ENCODE assay signal across 10 mouse cellular contexts in the genomic region with DNA sequence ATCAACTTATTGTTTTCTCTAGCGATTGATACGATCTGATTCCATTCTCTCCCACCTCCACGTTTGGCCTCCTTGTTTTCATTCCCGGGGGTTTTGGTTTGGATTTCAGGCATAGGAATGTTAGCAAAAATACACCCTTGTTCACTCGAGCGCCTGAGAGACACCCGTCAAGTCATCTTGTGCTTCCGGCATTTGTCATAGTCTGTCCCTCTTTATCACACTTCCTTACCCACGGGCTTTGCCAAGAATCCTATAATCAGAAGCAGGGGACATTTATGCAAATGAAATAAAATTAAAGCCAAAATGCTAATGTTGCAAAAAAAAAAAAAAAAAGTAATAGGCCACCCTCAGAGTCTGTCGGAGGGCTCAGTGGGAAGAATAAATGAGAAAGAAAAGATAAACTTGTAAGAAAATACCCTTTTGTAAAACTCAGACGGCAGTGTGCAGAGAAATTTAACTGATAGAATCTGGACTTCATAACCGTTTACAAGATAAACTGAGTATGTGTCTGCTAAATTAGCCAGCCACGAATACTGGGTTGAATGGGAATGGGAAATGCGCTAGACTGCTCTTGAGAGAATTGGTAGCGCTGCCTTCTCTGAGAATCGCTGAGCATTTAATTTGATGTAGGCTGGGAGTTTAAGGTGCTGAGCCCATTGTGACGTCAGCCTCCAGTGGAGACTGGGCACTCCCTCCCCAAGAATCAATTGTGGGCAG.
DNase-seq lines count a peak whose midpoint lies in the region; ATAC-seq lines count a peak whose summit lies in the region.
"Had no signal": no experiment of that assay in that cellular context is flagged by ENCODE, and none has a peak within 500 bp of the region (broad histone marks: within the 10 kb centered on the region; RNA-seq: fewer than 3 reads in every experiment).

No protein-coding gene starts in this region.

- peaks cover 69% of the 10 kb centered on the region for H3K4me1 ChIP-seq in kidney, embryonic 16.5 days (ENCODE audit: insufficient read depth, low read length)
- peaks cover 19% of the 10 kb centered on the region for H3K4me1 ChIP-seq in forebrain, embryonic 15.5 days
- H3K4me1 ChIP-seq in heart, embryonic 13.5 days: peaks cover 56% of the 10 kb centered on the region

- H3K4me3 ChIP-seq in kidney, embryonic 16.5 days (ENCODE audit: low read length): no peak overlapping the region
- no peak overlapping the region for H3K4me3 ChIP-seq in forebrain, embryonic 15.5 days
- H3K4me3 ChIP-seq in heart, embryonic 13.5 days: no peak overlapping the region
- H3K4me3 ChIP-seq: limb, embryonic 15.5 days had no signal

- no peak for ATAC-seq in kidney, embryonic 16.5 days (ENCODE audit: low FRiP score, low TSS enrichment)
- ATAC-seq in forebrain, embryonic 15.5 days (replicated peaks): peak; percentile 64
- ATAC-seq in heart, embryonic 13.5 days (ENCODE audit: extremely low read depth, insufficient number of reproducible peaks, low FRiP score, low TSS enrichment): no peak

- WGBS in kidney, embryonic 16.5 days: 42% methylated on average over 17 of the region's 17 CpGs
- 17% methylated on average over 17 of the region's 17 CpGs for WGBS in forebrain, embryonic 15.5 days
- WGBS in heart, embryonic 13.5 days: 57% methylated on average over 17 of the region's 17 CpGs

- H3K4me2 ChIP-seq in kidney, embryonic 16.5 days (replicated peaks; ENCODE audit: low read depth, low read length): no peak overlapping the region
- no peak overlapping the region for H3K4me2 ChIP-seq in forebrain, embryonic 15.5 days (replicated peaks)
- H3K4me2 ChIP-seq in heart, embryonic 13.5 days: no peak overlapping the region
- H3K4me2 ChIP-seq: limb, embryonic 15.5 days had no signal

- no peak overlapping the region for H3K9ac ChIP-seq in kidney, embryonic 16.5 days (replicated peaks; ENCODE audit: low read length)
- no peak overlapping the region for H3K9ac ChIP-seq in forebrain, embryonic 15.5 days (replicated peaks)
- H3K9ac ChIP-seq in heart, embryonic 13.5 days: no peak overlapping the region
- H3K9ac ChIP-seq: limb, embryonic 15.5 days had no signal

- DNase-seq in kidney, adult 11 months: no peak
- peak; percentile 48 for DNase-seq in lung, postnatal 25 days (ENCODE audit: low spot score)
- no peak for DNase-seq in frontal cortex, adult 2 months (ENCODE audit: extremely low spot score in 1 of 2, low spot score in 1 of 2)
- DNase-seq in left cerebral cortex, adult 8-10 months (ENCODE audit: low spot score in 2 of 2): no peak
- DNase-seq: adrenal gland, postnatal 25 days; kidney, adult 9 months had no signal

- H3K9me3 ChIP-seq in kidney, embryonic 16.5 days (ENCODE audit: low read length): no peaks in the 10 kb centered on the region
- H3K9me3 ChIP-seq in forebrain, embryonic 15.5 days: no peaks in the 10 kb centered on the region
- no peaks in the 10 kb centered on the region for H3K9me3 ChIP-seq in heart, embryonic 13.5 days
- H3K9me3 ChIP-seq: limb, embryonic 15.5 days had no signal

- H3K36me3 ChIP-seq in kidney, embryonic 16.5 days (ENCODE audit: insufficient read depth, low read length): no peaks in the 10 kb centered on the region
- H3K36me3 ChIP-seq in forebrain, embryonic 15.5 days: no peaks in the 10 kb centered on the region
- 0 out of 2 replicates have a peak, but pooled peaks cover 5% of the 10 kb centered on the region for H3K36me3 ChIP-seq in heart, embryonic 13.5 days
- H3K36me3 ChIP-seq: limb, embryonic 15.5 days had no signal

- H3K27me3 ChIP-seq in kidney, embryonic 16.5 days (ENCODE audit: insufficient read depth, low read length): no peaks in the 10 kb centered on the region
- H3K27me3 ChIP-seq in forebrain, embryonic 15.5 days: no peaks in the 10 kb centered on the region
- H3K27me3 ChIP-seq in heart, embryonic 13.5 days (replicated peaks): no peaks in the 10 kb centered on the region
- H3K27me3 ChIP-seq: limb, embryonic 15.5 days had no signal

- H3K27ac ChIP-seq in kidney, embryonic 16.5 days (ENCODE audit: low read length): peak overlapping the region; percentile 89
- H3K27ac ChIP-seq in forebrain, embryonic 15.5 days (replicated peaks): peak overlapping the region; percentile 29
- peak overlapping the region; percentile 77 for H3K27ac ChIP-seq in heart, embryonic 13.5 days (replicated peaks)
- H3K27ac ChIP-seq: limb, embryonic 15.5 days had no signal

Comparison
In these comparisons a context has a peak if more than half of its experiments do, and no peak if none do; other contexts are left out.
1. H3K27ac ChIP-seq: peak in every context shown above with its lines; median percentile 89 in kidney, embryonic 16.5 days; 77 in heart, embryonic 13.5 days; 29 in forebrain, embryonic 15.5 days.